Mouse (Mus musculus) liver (tissue): ENCODE measurements at regions not wholly inside any gene's neighbourhood (a gene's known extent, or its start where the extent isn't known, plus 50 kb on each side); places are given as distances from the start of the nearest gene placed in this dataset.
"Not testable (repeated sequence)": the region's sequence is repeated elsewhere in the genome, so short reads cannot be mapped to it uniquely, and the experiment has no call there.

Source experiments
- DNase-seq: peaks from one replicate; pipeline ENCODE4 v3.0.0-alpha.2; 2020; ENCODE audit warnings: mixed read lengths

DNA sequence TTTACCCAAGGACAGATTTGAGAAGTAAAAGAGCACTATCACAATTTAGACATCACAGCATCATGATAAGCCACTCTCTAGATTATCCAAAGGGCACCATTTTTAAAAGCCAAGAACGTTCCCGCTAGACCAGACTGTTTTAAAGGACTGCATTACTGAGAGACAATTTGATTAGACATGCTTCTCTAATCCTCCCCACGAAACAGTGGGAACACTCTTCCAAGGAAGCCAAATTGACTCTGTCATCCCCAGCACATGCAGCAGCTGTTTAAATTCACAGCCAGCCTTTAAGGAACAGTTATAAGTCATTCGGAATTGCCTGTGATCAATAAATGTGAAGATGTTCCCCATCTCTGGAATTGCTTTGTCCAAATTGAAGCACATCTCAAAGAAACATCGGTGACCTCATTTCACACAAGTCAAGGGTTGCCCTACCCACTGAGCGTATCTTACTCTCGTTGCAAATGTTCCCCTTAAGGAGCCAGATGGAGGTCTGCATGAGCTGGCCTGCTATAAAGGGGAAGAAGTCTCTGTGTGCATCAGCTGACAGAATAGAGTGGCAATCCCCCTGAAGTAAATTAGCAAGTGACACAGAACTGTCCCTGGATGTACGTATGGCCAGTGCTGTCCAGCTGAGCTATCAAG is 393.2 kb downstream of the Pid1 start:
- no peak for DNase-seq

DNA sequence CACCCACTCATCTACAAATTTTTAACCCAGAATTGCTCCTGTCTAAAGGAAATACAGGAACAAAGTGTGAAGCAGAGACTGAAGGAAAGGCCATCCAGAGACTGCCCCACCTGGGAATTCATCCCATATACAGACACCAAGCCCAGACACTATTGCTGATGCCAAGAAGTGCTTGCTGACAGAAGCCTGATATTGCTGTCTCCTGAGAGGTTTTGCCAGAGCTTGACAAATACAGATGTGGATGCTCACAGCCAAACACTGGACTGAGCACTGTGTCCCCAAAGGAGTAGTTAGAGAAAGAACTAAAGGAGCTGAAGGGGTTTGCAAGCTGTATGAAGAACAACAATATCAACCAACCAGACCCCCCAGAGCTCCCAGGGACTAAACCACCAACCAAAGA is 399.3 kb downstream of the Pid1 start:
- not testable (repeated sequence) for DNase-seq

DNA sequence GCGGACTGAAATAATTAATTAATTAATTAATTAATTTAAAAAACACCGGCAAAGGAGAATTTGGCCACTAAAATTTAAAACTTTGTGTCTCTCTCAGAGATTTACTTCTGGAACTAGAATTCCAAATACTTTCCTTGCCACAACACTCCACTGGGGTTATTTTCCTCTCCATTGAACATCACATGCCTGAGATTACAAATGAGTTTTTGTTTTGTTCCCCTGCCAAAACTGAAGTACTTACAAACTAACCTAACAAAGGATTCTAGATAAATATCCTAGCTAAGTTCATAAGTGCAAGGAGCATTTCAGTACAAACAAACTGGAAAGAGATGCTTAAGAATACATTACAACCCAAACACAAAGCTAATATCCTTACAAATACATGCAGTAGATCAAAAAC is 402.2 kb downstream of the Pid1 start:
- DNase-seq, result no peak

GRCm38 (mm10) chr1:83959756-83960155 is 404.2 kb downstream of the Pid1 start:
- no peak for DNase-seq

GRCm38 (mm10) chr1:83922900-83923299 is 441.1 kb downstream of the Pid1 start:
- DNase-seq, result no peak

- no peak for DNase-seq
These were observed 448.5 kb downstream of the Pid1 start for GRCm38 (mm10) chr1:83915454-83915853.

- no peak for DNase-seq
These were observed 456.6 kb downstream of the Pid1 start for GRCm38 (mm10) chr1:83907347-83907746.

DNA sequence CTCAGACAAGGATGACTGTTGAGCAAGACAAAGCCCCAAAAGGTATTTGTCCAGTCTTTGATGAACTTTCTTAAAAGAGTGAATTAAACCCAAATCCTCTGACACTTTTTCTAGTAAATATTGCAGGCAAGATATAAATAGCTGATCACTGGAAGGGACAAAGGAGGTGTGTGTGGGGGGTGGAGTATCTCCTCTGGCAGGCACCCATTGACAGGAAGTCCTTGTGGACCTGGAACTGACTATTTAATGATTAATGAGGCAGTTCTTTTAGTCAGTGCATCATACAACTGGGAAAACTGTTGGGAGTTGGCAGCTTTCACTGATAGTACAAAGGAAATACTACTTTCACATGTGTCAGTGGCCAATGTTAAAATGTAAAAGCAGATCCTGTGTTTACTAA is 457.1 kb downstream of the Pid1 start:
- DNase-seq, result peak; percentile 6

- no peak for DNase-seq
These were observed 463.8 kb downstream of the Pid1 start for GRCm38 (mm10) chr1:83900135-83900534.

DNA sequence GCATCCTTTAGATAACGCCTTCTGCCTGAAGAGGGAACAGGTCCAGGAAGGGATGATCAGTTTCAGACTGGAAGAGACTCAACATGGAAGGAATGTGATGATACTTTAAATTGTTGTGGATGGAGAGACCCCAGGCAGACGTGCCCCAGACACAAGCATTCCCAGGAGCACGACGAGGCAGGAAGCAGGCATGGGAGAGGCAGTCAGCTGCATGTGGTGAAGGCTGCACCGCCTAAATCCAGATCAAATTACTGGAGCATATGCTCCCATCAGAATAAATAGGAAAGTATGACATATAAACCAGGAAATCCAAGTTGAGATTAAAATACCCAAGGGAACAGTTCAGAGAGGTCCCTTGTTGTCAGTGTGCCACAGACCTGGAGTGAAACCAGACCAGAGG is 467.3 kb downstream of the Pid1 start:
- DNase-seq, result no peak

DNA sequence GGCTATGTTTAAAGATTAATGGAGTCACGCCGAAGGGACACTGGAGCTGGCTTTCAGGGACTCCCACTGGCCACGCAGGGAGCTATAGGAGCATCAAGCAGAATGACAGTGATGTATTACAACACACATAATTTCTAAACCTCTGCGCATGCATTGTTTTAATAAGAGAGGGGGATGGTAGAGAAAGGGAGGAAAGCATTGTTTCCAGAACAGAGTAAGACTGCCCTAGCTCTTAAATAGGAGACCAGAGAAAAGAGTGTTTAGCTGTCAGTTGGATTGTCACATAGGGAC is 471.1 kb upstream of the Sphkap start:
- no peak for DNase-seq

DNA sequence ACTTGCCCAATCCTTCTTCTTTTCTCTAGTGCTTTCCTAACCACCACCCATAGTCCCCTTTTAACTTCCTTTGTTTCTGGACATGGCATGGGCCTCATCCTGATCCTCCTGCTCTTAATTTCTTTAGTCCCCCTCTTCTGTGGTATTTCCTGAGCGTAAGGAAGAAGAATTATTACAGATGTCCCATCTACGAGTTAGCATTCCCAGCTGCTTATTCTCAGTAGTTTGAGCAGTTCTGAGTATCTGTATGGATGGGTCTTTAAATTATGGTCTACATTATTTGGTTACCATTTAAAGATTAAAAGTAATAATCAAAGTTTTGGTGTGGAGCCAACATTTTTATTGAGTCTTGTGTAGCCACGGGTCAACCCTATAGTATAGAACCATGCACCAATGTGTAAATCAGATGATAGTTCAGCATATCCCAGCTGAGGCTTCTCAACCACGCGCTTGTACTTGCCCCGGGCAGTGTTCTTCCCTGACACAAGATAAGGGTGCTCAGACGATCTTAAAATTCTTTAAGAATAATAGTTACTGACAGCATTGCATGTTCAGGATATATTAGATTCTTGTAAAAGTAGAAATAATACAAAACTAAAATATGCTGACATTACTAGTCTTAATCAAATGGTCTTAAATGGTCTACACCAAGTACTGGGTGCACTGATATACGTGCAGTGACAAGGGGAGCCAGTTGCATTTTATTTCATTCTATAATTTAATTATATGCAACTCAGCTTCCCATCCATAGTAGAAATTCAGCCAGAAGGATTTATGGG is 470.5 kb upstream of the Sphkap start:
- no peak for DNase-seq

DNA sequence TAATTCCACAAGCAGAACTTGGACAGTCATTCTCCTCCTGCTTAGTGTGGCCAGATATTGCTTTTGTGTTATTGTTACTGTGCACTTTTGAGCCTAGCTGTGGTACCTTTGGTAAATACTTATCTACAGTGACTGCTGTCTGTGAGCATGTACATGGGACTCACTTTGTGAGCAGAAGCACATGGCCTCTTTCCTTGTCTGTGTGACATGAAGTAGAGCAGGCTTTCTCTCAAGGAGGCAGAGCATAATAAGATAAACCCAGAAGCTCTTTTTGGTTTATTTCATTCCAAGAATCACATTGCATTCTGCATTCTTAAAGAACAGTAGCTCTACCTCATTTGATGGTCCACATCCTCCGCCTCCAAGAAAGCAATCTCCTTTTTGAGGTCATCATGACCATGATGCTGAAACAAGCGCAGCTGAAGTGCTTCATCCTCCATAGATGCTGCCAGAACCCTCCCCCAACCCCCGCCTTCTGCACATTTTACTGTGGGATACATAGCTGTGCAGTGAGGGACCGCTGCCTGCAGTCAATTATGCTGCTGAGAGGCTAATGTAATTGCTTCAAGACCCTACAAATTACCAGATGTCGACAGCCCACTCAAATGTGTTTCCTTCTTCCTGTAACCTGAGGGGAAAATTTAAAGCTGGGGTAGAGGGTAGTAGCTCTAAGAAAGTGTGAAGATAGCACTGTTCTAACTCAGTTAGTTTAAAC is 463.0 kb upstream of the Sphkap start:
- peak; percentile 10 for DNase-seq

GRCm38 (mm10) chr1:83869046-83869445 is 461.0 kb upstream of the Sphkap start:
- DNase-seq, result no peak

GRCm38 (mm10) chr1:83862541-83862940 is 454.5 kb upstream of the Sphkap start:
- DNase-seq, result no peak

DNA sequence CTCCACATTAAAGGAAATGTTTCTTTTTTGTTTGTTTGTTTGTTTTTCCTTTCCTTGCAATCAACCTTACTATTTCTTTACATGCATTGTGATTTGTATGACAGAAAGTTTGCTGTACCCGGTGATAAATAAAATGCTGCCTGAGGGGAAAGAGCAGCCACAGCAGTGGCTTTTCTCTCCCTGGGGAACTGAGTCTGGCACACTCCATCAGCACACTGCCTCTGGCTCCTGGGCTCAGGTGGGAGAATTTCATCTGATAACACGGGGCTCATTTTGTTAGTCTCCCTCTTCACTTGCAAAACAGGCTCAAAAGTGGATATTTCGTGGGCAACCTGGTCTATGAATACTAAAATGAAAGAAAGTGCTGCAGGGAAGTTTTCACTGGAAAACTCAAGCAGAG is 454.1 kb upstream of the Sphkap start:
- DNase-seq, result no peak

- DNase-seq, result no peak
These were observed 451.9 kb upstream of the Sphkap start for GRCm38 (mm10) chr1:83859732-83860424.

DNA sequence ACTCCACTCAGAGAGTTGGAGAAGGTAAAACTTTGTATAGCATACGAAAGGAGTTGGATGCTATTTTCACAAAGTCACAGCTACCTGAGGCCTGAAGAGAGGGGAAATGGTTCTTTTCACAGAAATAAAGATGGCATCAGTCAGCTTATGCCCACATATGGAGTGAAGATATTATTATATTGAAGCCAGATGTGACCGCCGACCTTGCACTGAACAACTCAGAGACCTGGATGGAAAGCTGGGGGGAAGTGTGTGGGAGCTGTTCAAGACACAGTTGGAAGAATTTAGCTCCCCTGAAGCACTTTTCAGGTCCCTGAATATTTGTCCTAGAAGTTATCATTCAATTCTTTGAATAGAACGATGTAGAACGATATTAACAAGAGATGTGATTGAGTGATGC is 446.0 kb upstream of the Sphkap start:
- no peak for DNase-seq

- no peak for DNase-seq
These were observed 443.1 kb upstream of the Sphkap start for GRCm38 (mm10) chr1:83851081-83851480.

- DNase-seq, result no peak
These were observed 440.4 kb upstream of the Sphkap start for GRCm38 (mm10) chr1:83848414-83848813.

DNA sequence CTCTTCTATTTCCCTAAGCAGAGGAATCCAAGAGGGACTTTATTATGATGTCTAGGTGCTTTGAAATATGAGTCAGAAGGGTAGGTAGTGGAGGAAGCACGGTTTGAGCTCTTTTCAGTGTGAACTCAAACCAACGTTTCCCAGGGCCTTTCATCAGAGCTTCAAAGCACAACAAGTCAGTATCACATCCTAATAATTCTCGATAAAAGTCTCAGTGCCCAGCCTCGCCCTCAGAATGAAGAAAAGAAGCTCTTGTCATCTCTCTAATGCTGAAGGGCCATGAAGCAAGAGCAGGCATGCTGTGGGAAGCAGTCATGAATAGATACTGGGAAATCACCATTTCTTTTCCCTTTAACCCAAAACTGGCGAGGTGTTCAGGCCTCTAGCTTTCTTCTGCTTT is 440.0 kb upstream of the Sphkap start:
- no peak for DNase-seq

DNA sequence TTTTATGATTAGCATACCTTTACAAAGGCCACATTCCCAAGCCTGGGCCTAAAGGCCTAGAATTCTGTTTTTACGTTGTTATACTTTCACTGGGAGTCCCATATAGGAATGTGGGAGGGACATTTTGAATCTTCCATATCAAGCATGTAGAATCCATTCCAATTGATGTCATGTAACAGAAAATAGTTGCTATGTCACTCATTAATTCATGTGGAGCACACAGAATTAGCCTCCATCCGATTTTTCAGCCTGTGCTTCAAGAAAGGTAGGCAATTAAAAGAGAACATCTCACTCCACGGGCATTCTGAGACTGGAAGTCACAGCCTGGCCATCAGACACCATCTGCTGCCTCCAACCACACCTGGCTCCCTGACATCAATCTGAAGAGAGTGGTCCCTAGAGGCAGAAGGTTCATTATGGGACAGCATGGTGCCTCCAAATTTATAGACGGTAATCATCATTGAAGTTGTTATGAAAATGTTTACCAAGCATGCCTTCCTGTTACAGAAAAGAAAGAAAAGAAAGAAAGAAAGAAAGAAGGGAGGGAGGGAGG is 436.9 kb upstream of the Sphkap start:
- DNase-seq, result no peak

GRCm38 (mm10) chr1:83835965-83836364 is 428.0 kb upstream of the Sphkap start:
- no peak for DNase-seq
